Mouse (Mus musculus) embryonic facial prominence, embryonic 14.5 days (tissue): ENCODE data around the gene Wdr61. TPM values are rescaled to one million over a fixed set of nuclear protein-coding genes. Genes with fewer than 3 reads are reported as not detected.

Experiments used
- ATAC-seq: fragments of 200-750 bp; cut with Nextera tagmentation; 2 replicates; pipeline ENCODE4 v1.8.0; 2017; ENCODE audit warnings: low read depth, moderate number of reproducible peaks, moderate TSS enrichment
- DNase-seq: peaks from one replicate; pipeline ENCODE4 v3.0.0-alpha.2; 2015; ENCODE audit warnings: low spot score
- H3K27ac ChIP-seq: fragments of 300-500 bp; sonication (generic); replicated peaks from 2 replicates; pipeline ENCODE4 v1.5.1; 2014; ENCODE audit warnings: low read depth, mild to moderate bottlenecking, low read length, moderate library complexity
- H3K27me3 ChIP-seq: fragments of 300-500 bp; sonication (generic); replicated peaks from 2 replicates; pipeline ENCODE4 v1.6.1; 2014; ENCODE audit warnings: low read length; ENCODE audit not compliant: control insufficient read depth, insufficient read depth
- H3K36me3 ChIP-seq: fragments of 300-500 bp; sonication (generic); 2 replicates; pipeline ENCODE4 v1.6.1; 2014; ENCODE audit warnings: low read length, mixed read lengths; ENCODE audit not compliant: control insufficient read depth, insufficient read depth
- H3K4me1 ChIP-seq: fragments of 300-500 bp; sonication (generic); 2 replicates; pipeline ENCODE4 v1.6.1; 2014; ENCODE audit warnings: antibody characterized with exemption, low read length; ENCODE audit not compliant: control insufficient read depth, insufficient read depth
- H3K4me2 ChIP-seq: fragments of 300-500 bp; sonication (generic); 2 replicates; pipeline ENCODE4 v1.6.1; 2014; ENCODE audit warnings: low read depth, mild to moderate bottlenecking, low read length, moderate library complexity, mixed read lengths
- H3K4me3 ChIP-seq: fragments of 300-500 bp; sonication (generic); 2 replicates; pipeline ENCODE4 v1.5.1; 2014; ENCODE audit warnings: low read depth, mild to moderate bottlenecking, low read length
- H3K9ac ChIP-seq: fragments of 300-500 bp; sonication (generic); 2 replicates; pipeline ENCODE4 v1.6.1; 2014; ENCODE audit warnings: low read depth, mild to moderate bottlenecking, low read length, moderate library complexity, mixed read lengths
- H3K9me3 ChIP-seq: fragments of 300-500 bp; sonication (generic); 2 replicates; pipeline ENCODE4 v1.6.1; 2016; ENCODE audit warnings: low read length; ENCODE audit not compliant: control insufficient read depth
- WGBS: fragments of 180-500 bp; shearing (Covaris S2); extraction: QIAGEN DNeasy Blood & Tissue Kit; methylation state at CpG from one replicate; pipeline ENCODE4 v1.1.7; 2014; 5-methylcytosine and 5-hydroxymethylcytosine counted together
- polyA plus RNA-seq: library from polyadenylated mRNA; unstranded; fragments of >200 nt; fragmentation: Nextera tagmentation; extraction: Ambion mirVana; gene quantifications from 2 replicates; pipeline ENCODE4 v1.2.1, GENCODE M21; 2014

Wdr61 gene
- polyA plus RNA-seq, 1 experiment from 2014 or later = 143 TPM

DNA sequence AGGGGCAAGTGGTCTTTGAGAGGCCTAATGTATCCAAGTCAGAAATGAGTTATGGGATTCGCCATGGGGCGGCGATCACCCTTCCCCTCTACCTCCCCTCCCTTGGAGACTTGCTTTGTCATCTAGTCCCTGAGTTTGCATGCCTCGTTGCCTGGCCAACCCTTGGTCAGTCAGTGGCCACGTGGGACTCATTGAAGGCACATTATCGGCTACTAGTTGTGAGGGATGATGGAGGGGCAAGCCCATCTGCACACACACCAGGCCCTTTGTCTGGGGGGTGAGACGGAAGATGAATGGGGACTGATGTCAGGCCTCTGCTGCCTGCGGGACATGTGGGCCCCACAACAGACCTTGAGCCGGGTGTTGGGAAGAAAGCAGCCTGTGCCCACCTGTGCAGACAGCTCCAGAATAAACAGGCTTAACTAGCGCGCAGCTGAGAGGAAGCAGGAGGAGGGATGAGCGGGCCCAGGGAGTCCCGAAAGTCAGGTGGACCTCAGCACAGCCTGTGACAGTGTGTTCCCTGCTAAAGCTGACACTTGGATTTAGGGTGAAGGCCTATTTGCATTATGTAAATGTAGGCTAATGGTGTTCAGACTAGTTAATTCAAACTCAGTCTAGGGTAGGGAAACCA lies 11.5 kb upstream of the Wdr61 start:
- Histone ChIP-seq H3K36me3 (no peaks in the 10 kb centered on the region), H3K9me3 (no peaks in the 10 kb centered on the region), H3K4me1 (no peaks in the 10 kb centered on the region; the same call in 1 of the 2 replicates), H3K27me3 (no peaks in the 10 kb centered on the region), H3K9ac (no peak overlapping the region), H3K4me2 (no peak overlapping the region), H3K4me3 (no peak overlapping the region), H3K27ac (no peak overlapping the region)
- DNase-seq (no peak), ATAC-seq (no peak)
- WGBS = 52% methylated on average over 13 of the region's 13 CpGs

DNA sequence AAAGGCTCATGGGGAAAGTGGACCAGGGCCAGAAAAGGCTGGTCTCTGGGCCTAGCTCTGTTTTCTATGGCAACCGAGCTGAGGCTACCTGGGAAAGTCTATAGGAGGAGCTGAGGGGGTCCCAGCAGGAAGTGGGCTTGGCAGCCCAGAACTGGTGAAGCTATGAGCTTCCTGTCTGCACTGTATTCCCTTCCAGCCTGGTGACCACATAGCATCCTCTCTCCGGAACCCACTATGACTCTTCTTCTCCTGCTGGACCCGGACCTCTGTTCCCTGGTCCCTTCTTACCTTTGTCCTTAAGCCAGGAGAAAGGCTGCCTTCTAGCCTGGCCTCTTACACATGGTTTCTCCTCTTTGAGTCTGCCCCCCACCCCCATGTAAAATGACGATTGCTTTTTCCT lies 9.6 kb upstream of the Wdr61 start:
- H3K9me3 ChIP-seq = no peaks in the 10 kb centered on the region
- H3K4me2 ChIP-seq = no peak overlapping the region
- no peaks in the 10 kb centered on the region for H3K36me3 ChIP-seq
- H3K4me1 ChIP-seq = no peaks in the 10 kb centered on the region; the same call in 1 of the 2 replicates
- ATAC-seq (no peak), DNase-seq (no peak)
- H3K4me3 ChIP-seq = no peak overlapping the region
- 77% methylated on average over 4 of the region's 4 CpGs for WGBS
- no peaks in the 10 kb centered on the region for H3K27me3 ChIP-seq
- no peak overlapping the region for H3K9ac ChIP-seq
- no peak overlapping the region for H3K27ac ChIP-seq

DNA sequence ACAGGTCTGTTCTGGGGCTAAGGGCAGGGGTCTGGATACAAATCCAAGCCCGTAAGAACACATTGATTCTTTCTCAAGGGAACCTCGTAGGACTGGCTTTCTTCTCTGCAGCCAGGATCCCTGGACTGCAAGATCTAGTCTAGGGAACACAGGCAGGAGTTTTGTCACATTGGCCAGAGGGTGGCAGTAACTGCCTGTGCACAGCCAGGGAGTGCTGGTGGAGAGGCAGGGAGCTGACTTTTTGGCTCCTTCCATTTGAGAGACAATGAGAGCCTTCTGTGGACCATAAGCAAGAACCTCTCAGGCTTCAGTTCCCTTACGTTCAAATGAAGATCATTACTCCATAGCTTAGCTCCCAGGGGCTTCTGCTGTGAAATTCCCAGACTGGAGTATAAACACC lies 4.1 kb upstream of the Wdr61 start:
- peaks cover 7% of the 10 kb centered on the region for H3K4me1 ChIP-seq
- H3K27me3 ChIP-seq = no peaks in the 10 kb centered on the region
- H3K36me3 ChIP-seq = no peaks in the 10 kb centered on the region
- ATAC-seq (peak; percentile 48; the same call in 1 of the 2 replicates), DNase-seq (peak; percentile 91)
- H3K9ac ChIP-seq = no peak overlapping the region
- 15% methylated on average over 3 of the region's 3 CpGs for WGBS
- no peak overlapping the region for H3K4me3 ChIP-seq
- no peaks in the 10 kb centered on the region for H3K9me3 ChIP-seq
- H3K4me2 ChIP-seq = no peak overlapping the region
- H3K27ac ChIP-seq = no peak overlapping the region

DNA sequence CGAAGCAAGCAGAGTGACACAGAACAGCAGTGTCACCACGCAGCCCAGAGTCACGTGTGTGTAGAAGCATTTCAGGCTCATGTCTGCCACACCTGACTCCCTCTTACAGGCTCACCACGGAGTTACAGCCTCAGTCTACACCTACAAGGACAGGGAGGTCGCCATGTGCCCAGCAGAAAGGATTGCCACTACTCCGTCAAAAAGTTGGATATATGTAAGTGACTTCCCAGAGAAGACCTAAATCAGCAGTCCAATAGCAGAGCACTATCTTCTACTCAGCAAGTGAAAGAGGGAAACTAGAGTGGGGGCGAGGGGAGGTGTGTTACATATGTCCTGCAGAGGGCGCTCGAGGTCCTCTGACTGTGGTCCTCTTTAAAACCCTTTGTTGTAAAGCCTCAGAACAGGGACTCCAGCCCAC lies 2.0 kb upstream of the Wdr61 start:
- Histone ChIP-seq H3K36me3 (no peaks in the 10 kb centered on the region), H3K4me3 (no peak overlapping the region), H3K9me3 (no peaks in the 10 kb centered on the region), H3K4me1 (peaks cover 11% of the 10 kb centered on the region), H3K9ac (no peak overlapping the region), H3K27me3 (no peaks in the 10 kb centered on the region), H3K4me2 (no peak overlapping the region), H3K27ac (no peak overlapping the region)
- WGBS = 25% methylated on average over 9 of the region's 9 CpGs
- ATAC-seq (no peak), DNase-seq (peak; percentile 87)

DNA sequence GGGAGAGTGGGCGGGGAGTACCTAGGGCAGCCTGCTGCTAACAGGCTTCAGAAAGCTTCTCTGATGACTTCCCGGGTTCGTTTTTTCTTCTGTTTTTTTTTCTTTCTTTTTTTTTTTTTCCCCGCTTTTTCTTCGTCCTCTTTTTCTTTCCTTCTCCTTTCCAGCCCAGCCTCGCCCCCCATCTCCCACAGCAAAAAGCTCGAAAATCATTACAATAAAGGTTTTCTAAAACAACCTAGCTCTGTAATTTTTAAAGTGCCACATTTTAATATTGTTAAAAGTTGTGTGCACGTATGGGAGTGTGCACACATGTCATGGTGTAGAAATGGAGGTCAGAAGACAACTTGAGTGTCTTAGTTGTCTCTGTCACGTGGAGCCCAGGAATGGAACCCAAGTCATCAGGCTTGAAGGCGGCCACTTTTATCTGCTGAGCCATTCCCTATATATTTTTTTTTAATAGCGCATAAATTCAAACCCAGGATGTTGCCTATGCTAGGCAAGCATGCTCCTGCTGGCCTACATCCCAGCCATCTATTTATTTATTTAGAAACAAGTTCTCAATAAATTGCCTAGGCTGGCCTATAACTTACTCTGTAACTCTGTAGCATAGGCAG lies 427 bp upstream of the Wdr61 start:
- Histone ChIP-seq H3K27me3 (no peaks in the 10 kb centered on the region), H3K36me3 (no peaks in the 10 kb centered on the region), H3K9ac (peak overlapping the region; percentile 87), H3K9me3 (no peaks in the 10 kb centered on the region), H3K4me1 (peaks cover 11% of the 10 kb centered on the region), H3K4me3 (peak overlapping the region; percentile 82), H3K4me2 (peak overlapping the region; percentile 74), H3K27ac (0 out of 2 replicates have a peak overlapping the region, but pooled peaks have one; percentile 41)
- WGBS = 22% methylated on average over 9 of the region's 11 CpGs
- DNase-seq (no peak), ATAC-seq (no peak)

DNA sequence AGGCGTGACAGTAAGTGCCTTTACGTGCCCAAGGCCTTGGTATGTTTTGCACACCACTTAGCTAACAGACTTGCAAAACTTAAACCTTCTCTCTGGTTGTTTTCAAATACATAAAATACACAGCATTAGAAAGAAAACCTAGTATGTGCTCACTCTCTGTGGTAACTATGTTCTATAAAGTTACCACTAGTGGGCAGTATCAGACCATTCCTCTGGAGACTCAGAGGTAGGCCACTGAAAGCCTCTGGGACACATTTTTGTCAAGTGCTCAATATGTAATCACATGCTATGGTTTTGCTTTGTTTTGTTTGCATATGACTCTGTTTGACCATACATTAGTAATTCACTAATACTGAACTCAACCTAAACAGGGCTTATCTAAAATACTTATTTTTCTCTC lies 2.2 kb downstream of the Wdr61 start:
- H3K9ac ChIP-seq = no peak overlapping the region
- no peak for DNase-seq
- H3K9me3 ChIP-seq = no peaks in the 10 kb centered on the region
- no peak overlapping the region for H3K27ac ChIP-seq
- no peak for ATAC-seq
- no peak overlapping the region for H3K4me2 ChIP-seq
- 85% methylated on average over 2 of the region's 2 CpGs for WGBS
- H3K27me3 ChIP-seq = no peaks in the 10 kb centered on the region
- peaks cover 7% of the 10 kb centered on the region for H3K4me1 ChIP-seq
- peaks cover 25% of the 10 kb centered on the region for H3K36me3 ChIP-seq
- H3K4me3 ChIP-seq = no peak overlapping the region

DNA sequence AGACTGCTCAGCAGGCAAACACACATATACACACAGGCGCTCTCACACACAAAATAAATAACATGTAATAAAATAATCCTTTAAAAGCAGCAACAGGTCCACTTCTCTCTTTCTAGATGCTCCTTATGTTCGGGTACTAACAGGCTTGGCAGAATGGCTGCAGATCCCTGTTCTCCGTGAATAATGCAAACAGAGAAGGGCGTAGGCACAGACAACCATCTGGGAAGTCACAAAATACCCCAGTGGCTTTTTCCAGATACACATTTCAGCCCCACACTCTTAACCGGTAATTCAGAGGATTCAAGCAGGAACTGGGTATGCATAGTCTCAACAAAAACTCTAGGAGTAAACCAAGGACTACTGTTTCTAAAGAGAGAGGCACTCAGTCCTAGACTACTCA lies 8.0 kb downstream of the Wdr61 start:
- H3K27ac ChIP-seq = no peak overlapping the region
- H3K27me3 ChIP-seq = no peaks in the 10 kb centered on the region
- H3K4me1 ChIP-seq = no peaks in the 10 kb centered on the region
- H3K9me3 ChIP-seq = no peaks in the 10 kb centered on the region
- no peak for DNase-seq
- H3K4me3 ChIP-seq = no peak overlapping the region
- 82% methylated on average over 5 of the region's 5 CpGs for WGBS
- H3K9ac ChIP-seq = no peak overlapping the region
- H3K36me3 ChIP-seq = peaks cover 81% of the 10 kb centered on the region
- H3K4me2 ChIP-seq = no peak overlapping the region
- ATAC-seq = no peak

DNA sequence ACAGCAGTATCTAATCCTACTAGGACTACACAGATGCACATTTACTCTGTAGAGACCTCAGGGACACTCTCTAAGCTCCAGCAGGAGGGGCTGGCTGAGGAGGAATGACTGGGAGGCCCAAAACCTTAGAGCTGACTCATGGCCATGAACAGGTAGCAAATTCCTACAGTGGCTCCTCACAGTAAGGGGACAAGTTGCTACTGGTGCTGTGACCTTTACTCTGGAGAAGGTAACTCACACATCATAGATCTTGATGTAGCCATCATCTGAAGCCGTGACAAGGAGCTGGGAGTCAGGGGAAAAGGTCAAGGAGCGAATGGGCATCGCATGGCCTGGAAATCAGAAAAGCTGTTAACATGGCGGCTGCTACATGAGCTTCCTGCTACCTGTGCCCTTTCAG lies 11.7 kb downstream of the Wdr61 start:
- ATAC-seq (no peak), DNase-seq (no peak)
- 91% methylated on average over 4 of the region's 4 CpGs for WGBS
- no peak overlapping the region for H3K27ac ChIP-seq
- H3K4me2 ChIP-seq = no peak overlapping the region
- peaks cover 93% of the 10 kb centered on the region for H3K36me3 ChIP-seq
- no peaks in the 10 kb centered on the region for H3K4me1 ChIP-seq
- H3K9me3 ChIP-seq = no peaks in the 10 kb centered on the region
- no peaks in the 10 kb centered on the region for H3K27me3 ChIP-seq
- H3K9ac ChIP-seq = no peak overlapping the region
- no peak overlapping the region for H3K4me3 ChIP-seq

DNA sequence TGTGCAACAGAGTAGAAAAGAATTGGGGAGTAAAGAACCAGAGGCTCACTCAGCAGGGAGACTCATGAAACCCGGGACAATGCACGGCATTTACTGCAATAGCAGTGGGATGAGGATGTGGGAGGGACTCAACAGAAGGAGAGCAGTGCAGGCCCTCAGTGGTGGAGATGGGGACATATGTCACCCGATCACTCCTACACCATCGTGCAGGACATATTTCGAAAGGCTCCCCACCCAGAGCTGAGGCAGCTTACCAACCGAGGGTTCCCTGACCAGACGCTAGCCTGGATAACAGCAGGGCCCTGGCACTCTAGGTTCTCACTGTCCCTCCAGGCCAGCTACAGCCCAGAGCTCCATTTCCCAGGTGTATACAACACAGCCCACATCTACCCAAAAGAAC lies 12.2 kb downstream of the Wdr61 start:
- H3K27ac ChIP-seq = no peak overlapping the region
- no peaks in the 10 kb centered on the region for H3K9me3 ChIP-seq
- no peaks in the 10 kb centered on the region for H3K4me1 ChIP-seq
- no peak for ATAC-seq
- peaks cover 92% of the 10 kb centered on the region for H3K36me3 ChIP-seq
- H3K4me2 ChIP-seq = no peak overlapping the region
- no peak overlapping the region for H3K4me3 ChIP-seq
- no peak for DNase-seq
- WGBS = 87% methylated on average over 7 of the region's 7 CpGs
- no peak overlapping the region for H3K9ac ChIP-seq
- H3K27me3 ChIP-seq = no peaks in the 10 kb centered on the region
